Mouse (Mus musculus) stomach, embryonic 16.5 days (tissue): ENCODE measurements around the gene Tubb4a. TPM values are rescaled to one million over a fixed set of nuclear protein-coding genes. Genes with fewer than 3 reads are reported as not detected.

Experiments used
- ATAC-seq: fragments of 200-750 bp; cut with Nextera tagmentation; 2 replicates; pipeline ENCODE4 v1.8.0; 2017; ENCODE audit warnings: moderate number of reproducible peaks, moderate TSS enrichment; ENCODE audit not compliant: insufficient read depth, low FRiP score
- H3K27ac ChIP-seq: fragments of 300-500 bp; sonication (generic); 2 replicates; pipeline ENCODE4 v1.5.1; 2014; ENCODE audit warnings: low read length
- H3K27me3 ChIP-seq: fragments of 300-500 bp; sonication (generic); 2 replicates; pipeline ENCODE4 v1.6.1; 2014; ENCODE audit warnings: low read length, control low read depth, mixed read lengths; ENCODE audit not compliant: control insufficient read depth, insufficient read depth
- H3K36me3 ChIP-seq: fragments of 300-500 bp; sonication (generic); 2 replicates; pipeline ENCODE4 v1.6.1; 2014; ENCODE audit warnings: low read length; ENCODE audit not compliant: control insufficient read depth, insufficient read depth
- H3K4me1 ChIP-seq: fragments of 300-500 bp; sonication (generic); 2 replicates; pipeline ENCODE4 v1.6.1; 2014; ENCODE audit warnings: low read length, control low read depth, mixed read lengths; ENCODE audit not compliant: control insufficient read depth, insufficient read depth
- H3K4me2 ChIP-seq: fragments of 300-500 bp; sonication (generic); 2 replicates; pipeline ENCODE4 v1.6.1; 2014; ENCODE audit warnings: low read depth, low read length, mixed read lengths
- H3K4me3 ChIP-seq: fragments of 300-500 bp; sonication (generic); replicated peaks from 2 replicates; pipeline ENCODE4 v1.5.1; 2014; ENCODE audit warnings: mild to moderate bottlenecking, low read length
- H3K9ac ChIP-seq: fragments of 300-500 bp; sonication (generic); 2 replicates; pipeline ENCODE4 v1.6.1; 2014; ENCODE audit warnings: low read length
- H3K9me3 ChIP-seq: fragments of 300-500 bp; sonication (generic); replicated peaks from 2 replicates; pipeline ENCODE4 v1.6.1; 2016; ENCODE audit warnings: low read length, control low read depth; ENCODE audit not compliant: control insufficient read depth
- WGBS: fragments of 180-500 bp; shearing (Covaris S2); extraction: QIAGEN DNeasy Blood & Tissue Kit; methylation state at CpG from one replicate; pipeline ENCODE4 v1.1.7; 2014; 5-methylcytosine and 5-hydroxymethylcytosine counted together
- polyA plus RNA-seq: library from polyadenylated mRNA; unstranded; fragments of >200 nt; fragmentation: Nextera tagmentation; extraction: Ambion mirVana; gene quantifications from 2 replicates; pipeline ENCODE4 v1.2.1, GENCODE M21; 2015

Gene Tubb4a
- polyA plus RNA-seq, 1 experiment from 2014 or later = 20.5 TPM

- 54% methylated on average over 5 of the region's 5 CpGs for WGBS
- H3K27ac ChIP-seq = no peak overlapping the region
Observed at GRCm38 (mm10) chr17:57066908-57067307, 20.7 kb downstream of the Tubb4a start.

GRCm38 (mm10) chr17:57063031-57063430, 24.6 kb downstream of the Tubb4a start:
- H3K9ac ChIP-seq = peak overlapping the region; percentile 75
- 14% methylated on average over 8 of the region's 8 CpGs for WGBS
- H3K9me3 ChIP-seq = no peaks in the 10 kb centered on the region
- peak overlapping the region; percentile 90; the same call in 1 of the 2 replicates for H3K27ac ChIP-seq
- ATAC-seq = no peak
- peaks cover 18% of the 10 kb centered on the region for H3K27me3 ChIP-seq
- peak overlapping the region; percentile 60 for H3K4me3 ChIP-seq
- H3K4me2 ChIP-seq = peak overlapping the region; percentile 49
- no peaks in the 10 kb centered on the region for H3K36me3 ChIP-seq
- peaks cover 12% of the 10 kb centered on the region; the same call in 1 of the 2 replicates for H3K4me1 ChIP-seq

More at GRCm38 (mm10) chr17:57066908-57067307, 20.7 kb downstream of the Tubb4a start:
- H3K4me3 ChIP-seq = no peak overlapping the region
- H3K9me3 ChIP-seq = no peaks in the 10 kb centered on the region
- H3K36me3 ChIP-seq = no peaks in the 10 kb centered on the region
- H3K4me2 ChIP-seq = no peak overlapping the region
- peaks cover 14% of the 10 kb centered on the region for H3K27me3 ChIP-seq
- H3K4me1 ChIP-seq = no peaks in the 10 kb centered on the region
- H3K9ac ChIP-seq = no peak overlapping the region
- ATAC-seq = no peak

GRCm38 (mm10) chr17:57062548-57062947, 25.0 kb downstream of the Tubb4a start:
- no peak for ATAC-seq
- H3K4me2 ChIP-seq = peak overlapping the region; percentile 49
- H3K36me3 ChIP-seq = no peaks in the 10 kb centered on the region
- 2% methylated on average over 22 of the region's 22 CpGs for WGBS
- peak overlapping the region; percentile 75 for H3K9ac ChIP-seq
- peaks cover 12% of the 10 kb centered on the region; the same call in 1 of the 2 replicates for H3K4me1 ChIP-seq
- peak overlapping the region; percentile 60 for H3K4me3 ChIP-seq
- no peaks in the 10 kb centered on the region for H3K9me3 ChIP-seq
- H3K27me3 ChIP-seq = peaks cover 18% of the 10 kb centered on the region
- peak overlapping the region; percentile 90 for H3K27ac ChIP-seq

GRCm38 (mm10) chr17:57062011-57062521, 25.5 kb downstream of the Tubb4a start:
- Histone ChIP-seq H3K4me1 (peaks cover 12% of the 10 kb centered on the region; the same call in 1 of the 2 replicates), H3K27me3 (peaks cover 18% of the 10 kb centered on the region), H3K27ac (peak overlapping the region; percentile 90), H3K4me2 (peak overlapping the region; percentile 49), H3K36me3 (no peaks in the 10 kb centered on the region), H3K4me3 (peak overlapping the region; percentile 60), H3K9me3 (no peaks in the 10 kb centered on the region), H3K9ac (peak overlapping the region; percentile 75)
- ATAC-seq = peak; percentile 74
- 1% methylated on average over 39 of the region's 39 CpGs for WGBS

GRCm38 (mm10) chr17:57061069-57061468, 26.5 kb downstream of the Tubb4a start:
- no peaks in the 10 kb centered on the region for H3K36me3 ChIP-seq
- WGBS = 33% methylated on average over 10 of the region's 10 CpGs
- peaks cover 18% of the 10 kb centered on the region for H3K27me3 ChIP-seq
- H3K9ac ChIP-seq = no peak overlapping the region
- H3K4me2 ChIP-seq = peak overlapping the region; percentile 94
- H3K27ac ChIP-seq = peak overlapping the region; percentile 72; the same call in 1 of the 2 replicates
- no peaks in the 10 kb centered on the region for H3K9me3 ChIP-seq
- H3K4me3 ChIP-seq = peak overlapping the region; percentile 78
- ATAC-seq = no peak
- H3K4me1 ChIP-seq = peaks cover 12% of the 10 kb centered on the region; the same call in 1 of the 2 replicates

- WGBS = under 1% methylated on average over 44 of the region's 44 CpGs
- H3K4me1 ChIP-seq = peaks cover 12% of the 10 kb centered on the region; the same call in 1 of the 2 replicates
- no peaks in the 10 kb centered on the region for H3K36me3 ChIP-seq
- H3K9me3 ChIP-seq = no peaks in the 10 kb centered on the region
- H3K4me3 ChIP-seq = peak overlapping the region; percentile 78
- peak overlapping the region; percentile 87 for H3K27ac ChIP-seq
- ATAC-seq = peak; percentile 86
- H3K4me2 ChIP-seq = peak overlapping the region; percentile 94
- peak overlapping the region; percentile 61 for H3K9ac ChIP-seq
- peaks cover 18% of the 10 kb centered on the region for H3K27me3 ChIP-seq
Observed at GRCm38 (mm10) chr17:57060231-57060801, 27.3 kb downstream of the Tubb4a start.

- peak within 1 kb of the TSS; percentile 86 for H3K9ac ChIP-seq
- H3K27me3 ChIP-seq = peaks cover 18% of the 10 kb centered on the region
- peak; percentile 44; the same call in 1 of the 2 replicates for ATAC-seq
- H3K4me1 ChIP-seq = peaks cover 12% of the 10 kb centered on the region; the same call in 1 of the 2 replicates
- no peaks in the 10 kb centered on the region for H3K36me3 ChIP-seq
- no peaks in the 10 kb centered on the region for H3K9me3 ChIP-seq
- WGBS = under 1% methylated on average over 42 of the region's 45 CpGs
- peak within 1 kb of the TSS; percentile 87 for H3K27ac ChIP-seq
- peak within 1 kb of the TSS; percentile 78 for H3K4me3 ChIP-seq
- peak within 1 kb of the TSS; percentile 94 for H3K4me2 ChIP-seq
Observed at GRCm38 (mm10) chr17:57059486-57059977, 28.1 kb downstream of the Tubb4a start, which contains the start of gene Slc25a23. Slc25a23 (minus strand) TSS chr17:57059863.

GRCm38 (mm10) chr17:57058891-57059485, 28.6 kb downstream of the Tubb4a start, which contains the start of gene Crb3:
Crb3 (plus strand) TSS chr17:57059105.
- Histone ChIP-seq H3K4me3 (peak within 1 kb of the TSS; percentile 78), H3K9ac (peak within 1 kb of the TSS; percentile 86), H3K36me3 (no peaks in the 10 kb centered on the region), H3K27ac (peak within 1 kb of the TSS; percentile 64), H3K27me3 (peaks cover 18% of the 10 kb centered on the region), H3K4me1 (peaks cover 12% of the 10 kb centered on the region; the same call in 1 of the 2 replicates), H3K4me2 (peak within 1 kb of the TSS; percentile 94), H3K9me3 (no peaks in the 10 kb centered on the region)
- ATAC-seq = no peak
- 1% methylated on average over 19 of the region's 22 CpGs for WGBS
